Mouse (Mus musculus): ENCODE results near the gene Aunip.
"Not testable (repeated sequence)": the region's sequence is repeated elsewhere in the genome, so short reads cannot be mapped to it uniquely, and the experiment has no call there.

The Aunip gene

DNA sequence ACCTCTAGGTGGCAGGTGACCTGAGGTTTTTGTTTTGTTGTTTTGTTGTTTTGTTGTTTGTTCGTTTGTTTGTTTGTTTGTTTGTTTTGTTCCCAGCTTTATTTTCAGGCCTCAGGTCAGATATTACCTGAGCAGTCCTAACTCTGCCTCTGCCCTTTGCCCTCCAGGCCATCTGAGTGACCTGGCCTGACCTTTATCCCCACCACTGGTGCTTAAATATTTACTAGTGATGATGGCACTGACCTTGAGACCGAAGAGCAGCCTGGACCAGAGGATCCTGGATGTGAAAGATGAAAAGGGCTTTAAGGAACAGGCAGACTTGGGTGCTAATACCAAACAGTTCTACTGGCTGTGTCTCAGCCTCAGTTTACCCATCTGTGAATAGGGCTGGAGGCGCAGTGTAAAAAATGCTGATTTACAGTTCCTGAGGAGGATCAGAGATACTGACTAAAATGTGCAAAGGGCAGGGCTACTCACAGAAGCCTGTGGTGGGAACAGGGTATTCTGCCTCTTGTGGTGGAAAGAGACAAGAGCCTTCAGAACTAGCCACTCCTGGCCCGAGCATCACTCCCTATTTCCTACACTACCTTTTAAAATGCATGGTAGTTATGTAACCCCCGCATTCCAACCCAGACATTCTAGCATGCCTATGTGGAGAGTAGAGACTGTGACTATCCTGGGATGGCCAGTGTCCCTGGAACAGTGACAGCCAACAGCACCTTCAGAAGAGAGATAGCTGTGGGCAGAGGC is 25.5 kb upstream of the Aunip start:
- DNase-seq (ENCODE audit: low read depth): peak; percentile 37

GRCm38 (mm10) chr4:134488211-134488610 is 22.6 kb upstream of the Aunip start:
- no peak for DNase-seq (ENCODE audit: low read depth)

- DNase-seq (ENCODE audit: low read depth): peak; percentile 56
Observed at GRCm38 (mm10) chr4:134489986-134490665, 20.7 kb upstream of the Aunip start.

DNA sequence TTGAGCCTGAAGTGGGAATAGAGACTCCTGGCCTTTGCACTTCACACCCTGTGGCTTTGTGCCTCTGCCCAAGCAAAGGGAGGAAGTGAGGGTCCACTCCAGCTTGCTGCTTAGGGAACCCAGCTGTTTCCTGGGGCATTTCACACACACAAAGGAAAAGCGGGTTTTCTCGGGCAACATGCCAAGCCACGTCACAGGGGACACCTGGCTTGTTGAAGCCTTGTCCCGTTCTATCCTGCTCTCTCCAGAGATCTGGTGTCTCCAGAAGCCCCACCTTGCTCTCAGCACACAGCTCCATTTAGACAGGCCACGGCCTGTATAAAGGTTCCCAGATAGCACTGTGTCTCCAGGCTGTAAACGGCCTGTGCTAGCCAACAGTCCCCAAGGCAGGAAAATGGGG is 19.1 kb upstream of the Aunip start:
- DNase-seq (ENCODE audit: low read depth): peak; percentile 83

DNA sequence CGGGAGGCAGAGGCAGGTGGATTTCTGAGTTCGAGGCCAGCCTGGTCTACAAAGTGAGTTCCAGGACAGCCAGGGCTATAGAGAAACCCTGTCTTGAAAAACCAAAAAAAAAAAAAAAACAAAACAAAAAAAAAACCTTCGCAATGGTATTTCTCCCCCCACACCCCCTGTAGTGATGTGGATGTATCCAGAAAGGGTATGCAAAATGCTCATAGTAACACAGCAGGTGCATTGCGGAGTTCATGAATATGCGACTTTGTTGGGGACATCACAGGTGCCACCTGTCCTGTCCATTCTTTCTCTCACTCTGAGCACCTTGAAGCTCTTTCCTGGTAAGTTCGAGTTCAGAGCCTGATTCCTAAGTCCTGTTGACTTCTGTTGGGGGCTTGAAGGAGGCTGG is 16.6 kb upstream of the Aunip start:
- not testable (repeated sequence) for DNase-seq (ENCODE audit: low read depth)

GRCm38 (mm10) chr4:134494780-134495545 is 15.8 kb upstream of the Aunip start:
- DNase-seq (ENCODE audit: low read depth): peak; percentile 100

DNA sequence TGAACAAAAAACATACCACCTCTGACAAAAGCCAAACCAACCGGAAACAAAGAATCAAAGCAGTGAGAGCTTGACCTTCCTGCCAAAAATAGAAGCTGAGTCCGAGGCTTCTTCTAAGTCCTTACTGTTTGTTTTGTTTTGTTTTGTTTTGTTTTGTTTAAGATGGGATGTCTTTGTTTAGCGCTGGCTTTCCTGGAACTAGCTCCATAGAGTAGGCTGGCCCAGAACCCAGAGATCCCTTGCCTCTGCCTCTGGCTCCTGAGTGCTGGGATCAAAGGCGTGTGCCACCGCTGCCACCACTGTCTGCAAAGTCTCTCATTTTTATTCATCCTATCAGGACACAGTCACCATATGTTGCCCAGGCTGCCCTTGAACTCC is 15.3 kb upstream of the Aunip start:
- no peak for DNase-seq (ENCODE audit: low read depth)

GRCm38 (mm10) chr4:134496595-134497210 is 14.1 kb upstream of the Aunip start, which contains the start of gene Paqr7:
Paqr7 (plus strand) TSS chr4:134496697.
- peak; percentile 99 for DNase-seq (ENCODE audit: low read depth)

DNA sequence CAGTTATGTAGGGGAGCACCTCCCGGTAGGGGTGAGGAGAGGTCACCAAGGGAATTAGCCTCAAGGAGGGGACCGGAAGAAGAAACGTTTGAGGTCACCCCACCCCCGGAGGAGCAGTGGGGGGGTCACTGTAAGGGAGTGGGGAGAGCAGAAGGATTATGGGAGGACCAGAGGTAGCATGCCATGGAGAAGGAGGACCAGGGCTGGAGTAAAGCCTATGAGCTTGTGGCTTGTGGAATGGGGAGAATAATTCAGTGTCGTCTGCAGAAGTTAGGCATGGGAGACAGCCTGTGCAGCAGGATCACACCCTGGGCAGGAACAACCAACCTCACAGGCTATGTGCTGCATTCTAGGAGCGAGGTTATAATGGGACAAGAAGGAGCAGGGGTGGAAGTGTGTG is 13.6 kb upstream of the Aunip start:
- DNase-seq (ENCODE audit: low read depth): no peak

- DNase-seq (ENCODE audit: low read depth): no peak
Observed at GRCm38 (mm10) chr4:134497986-134498731, 12.6 kb upstream of the Aunip start.

DNA sequence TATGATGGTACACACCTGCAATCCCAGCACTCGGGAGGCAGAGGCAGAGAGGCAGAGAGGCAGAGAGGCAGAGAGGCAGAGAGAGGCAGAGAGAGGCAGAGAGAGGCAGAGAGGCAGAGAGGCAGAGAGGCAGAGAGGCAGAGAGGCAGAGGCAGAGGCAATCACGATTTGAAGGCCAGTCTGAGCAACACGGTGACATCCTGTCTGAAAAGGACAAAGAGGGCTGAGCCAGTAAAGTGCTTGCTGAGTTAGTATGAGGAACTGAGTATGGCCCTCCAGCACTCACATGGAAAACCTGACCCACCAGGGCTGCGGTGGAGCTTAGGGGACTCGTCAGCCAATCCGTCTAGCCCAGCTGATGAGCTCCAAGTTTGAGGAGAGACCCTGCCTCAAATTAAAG is 11.8 kb upstream of the Aunip start:
- DNase-seq (ENCODE audit: low read depth): not testable (repeated sequence)

- no peak for DNase-seq (ENCODE audit: low read depth)
Observed at GRCm38 (mm10) chr4:134501095-134501494, 9.7 kb upstream of the Aunip start.

- no peak for DNase-seq (ENCODE audit: low read depth)
Observed at GRCm38 (mm10) chr4:134503686-134504357, 7.0 kb upstream of the Aunip start.

DNA sequence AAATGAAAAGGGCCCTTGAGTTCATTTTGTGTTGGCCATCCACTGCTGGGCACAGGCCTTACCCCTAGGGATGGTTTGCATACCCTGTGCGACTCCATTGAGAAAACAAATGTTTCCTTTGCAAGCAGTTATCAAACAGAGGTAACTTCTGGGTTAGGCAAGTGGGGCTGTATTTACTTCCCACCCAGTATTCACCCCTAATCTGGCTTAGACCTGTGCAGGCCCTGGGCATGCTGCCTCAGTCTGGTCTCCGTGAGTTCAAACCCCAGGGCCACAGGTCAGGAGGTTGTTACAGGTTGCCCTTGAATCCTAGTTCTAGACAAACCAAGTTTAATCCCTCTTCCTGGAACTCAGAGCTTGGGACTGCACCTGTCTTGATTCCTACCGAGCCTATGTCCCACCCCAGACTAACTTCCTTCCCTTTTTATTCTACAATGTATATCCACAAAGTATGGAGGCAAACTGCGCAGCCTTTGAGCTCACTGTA is 5.5 kb upstream of the Aunip start:
- peak; percentile 20 for DNase-seq (ENCODE audit: low read depth)

DNA sequence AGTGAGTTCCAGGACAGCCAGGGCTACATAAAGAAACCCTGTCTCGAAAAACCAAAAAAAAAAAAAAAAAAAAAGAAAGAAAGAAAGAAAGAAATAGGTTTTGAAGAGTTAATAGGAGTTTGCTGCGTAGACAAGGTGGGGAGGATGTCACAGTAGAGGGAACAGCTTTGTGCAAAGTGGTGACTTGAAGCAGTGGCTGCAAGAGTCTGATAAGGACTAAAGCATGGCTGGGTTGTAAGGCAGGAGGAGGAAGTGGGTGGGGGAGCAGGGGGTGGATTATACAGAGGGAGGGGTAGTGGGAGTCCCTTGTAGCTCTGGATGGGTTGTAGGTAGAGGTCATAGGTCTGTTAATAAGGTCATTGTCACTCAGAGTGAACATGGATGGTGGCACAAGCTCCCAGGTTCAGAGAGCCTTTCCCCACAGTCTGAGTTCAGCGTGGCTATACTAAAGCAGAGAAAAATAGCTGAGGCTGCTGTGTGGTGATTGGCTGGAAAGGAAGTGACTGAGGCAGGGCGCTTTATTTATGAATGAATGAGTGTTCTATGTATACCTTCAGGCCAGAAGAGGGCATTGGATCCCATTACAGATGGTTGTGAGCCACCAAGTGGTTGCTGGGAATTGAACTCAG is 4.7 kb upstream of the Aunip start:
- peak; percentile 89 for DNase-seq (ENCODE audit: low read depth)

- DNase-seq (ENCODE audit: low read depth): no peak
Observed at GRCm38 (mm10) chr4:134506713-134507112, 4.1 kb upstream of the Aunip start.

GRCm38 (mm10) chr4:134510396-134510795 is 403 bp upstream of the Aunip start:
- no peak for DNase-seq (ENCODE audit: low read depth)

DNA sequence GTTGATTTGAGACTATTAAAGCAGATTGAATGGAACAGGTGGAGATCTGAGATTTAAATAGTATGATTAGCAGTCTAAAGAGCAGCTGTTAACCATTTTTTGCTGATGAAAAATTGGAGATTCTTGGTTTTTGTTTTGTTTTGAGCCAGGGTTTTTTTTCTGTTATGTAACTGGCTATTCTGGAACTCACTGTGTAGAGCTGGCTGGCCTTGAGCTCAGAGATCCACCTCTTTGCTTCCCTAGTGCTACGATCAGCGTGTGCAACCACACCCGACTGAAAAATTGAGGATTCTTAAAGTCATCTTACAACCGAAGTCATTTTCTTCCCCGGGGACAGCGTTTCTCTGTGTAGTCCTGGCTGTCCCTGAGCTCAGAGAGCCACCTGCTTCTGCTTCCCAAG is 931 bp downstream of the Aunip start:
- DNase-seq (ENCODE audit: low read depth): peak; percentile 53

GRCm38 (mm10) chr4:134512798-134513197 is 2.0 kb downstream of the Aunip start:
- peak; percentile 87 for DNase-seq (ENCODE audit: low read depth)

GRCm38 (mm10) chr4:134514309-134514930 is 3.6 kb downstream of the Aunip start:
- DNase-seq (ENCODE audit: low read depth): no peak

Measured in 416B (cell line).